Mouse (Mus musculus) hindbrain, embryonic 10.5 days (tissue): ENCODE results near the gene Mpp3. TPM values are rescaled to one million over a fixed set of nuclear protein-coding genes. Genes with fewer than 3 reads are reported as not detected.

Experiments used
- DNase-seq: peaks from one replicate; pipeline ENCODE4 v3.0.0-alpha.2; 2017; ENCODE audit warnings: low spot score
- H3K27ac ChIP-seq: fragments of 300-500 bp; sonication (generic); 2 replicates; pipeline ENCODE4 v1.5.1; 2016; ENCODE audit warnings: mild to moderate bottlenecking, moderate library complexity
- H3K27me3 ChIP-seq: fragments of 300-500 bp; sonication (generic); 2 replicates; pipeline ENCODE4 v1.6.1; 2016; ENCODE audit warnings: mild to moderate bottlenecking; ENCODE audit not compliant: poor library complexity, insufficient read depth, severe bottlenecking
- H3K36me3 ChIP-seq: fragments of 300-500 bp; sonication (generic); 2 replicates; pipeline ENCODE4 v1.6.1; 2016; ENCODE audit warnings: mild to moderate bottlenecking, moderate library complexity
- H3K4me1 ChIP-seq: fragments of 300-500 bp; sonication (generic); replicated peaks from 2 replicates; pipeline ENCODE4 v1.6.1; 2016; ENCODE audit warnings: mild to moderate bottlenecking
- H3K4me3 ChIP-seq: fragments of 300-500 bp; sonication (generic); 2 replicates; pipeline ENCODE4 v1.5.1; 2016; ENCODE audit warnings: mild to moderate bottlenecking, moderate library complexity
- H3K9me3 ChIP-seq: fragments of 300-500 bp; sonication (generic); 2 replicates; pipeline ENCODE4 v1.6.1; 2016; ENCODE audit warnings: mild to moderate bottlenecking, moderate library complexity
- WGBS: fragments of 180-500 bp; shearing (Covaris S2); methylation state at CpG from one replicate; pipeline ENCODE4 v1.1.7; 2016; 5-methylcytosine and 5-hydroxymethylcytosine counted together
- polyA plus RNA-seq: library from polyadenylated mRNA; unstranded; fragments of >200 nt; fragmentation: Nextera tagmentation; extraction: Ambion mirVana; gene quantifications from 2 replicates; pipeline ENCODE4 v1.2.1, GENCODE M21; 2016

Gene Mpp3
- polyA plus RNA-seq, 1 experiment from 2014 or later, result 27.4 TPM

- Histone ChIP-seq H3K9me3 (no peaks in the 10 kb centered on the region), H3K27ac (no peak overlapping the region), H3K4me3 (no peak overlapping the region), H3K4me1 (peaks cover 41% of the 10 kb centered on the region), H3K27me3 (peaks cover 42% of the 10 kb centered on the region), H3K36me3 (peaks cover 26% of the 10 kb centered on the region)
- no peak for DNase-seq
- 92% methylated on average over 6 of the region's 6 CpGs for WGBS
These were observed 4.0 kb downstream of the Mpp3 start for GRCm38 (mm10) chr11:102024084-102024758.

GRCm38 (mm10) chr11:102023406-102023805, 4.9 kb downstream of the Mpp3 start:
- Histone ChIP-seq H3K9me3 (no peaks in the 10 kb centered on the region), H3K4me3 (no peak overlapping the region), H3K36me3 (peaks cover 32% of the 10 kb centered on the region), H3K27ac (no peak overlapping the region), H3K27me3 (peaks cover 37% of the 10 kb centered on the region), H3K4me1 (peaks cover 41% of the 10 kb centered on the region)
- 83% methylated on average over 13 of the region's 13 CpGs for WGBS
- no peak for DNase-seq

GRCm38 (mm10) chr11:102021196-102021595, 7.1 kb downstream of the Mpp3 start:
- DNase-seq, result no peak
- 84% methylated on average over 5 of the region's 5 CpGs for WGBS
- Histone ChIP-seq H3K36me3 (peaks cover 53% of the 10 kb centered on the region), H3K9me3 (no peaks in the 10 kb centered on the region), H3K27ac (no peak overlapping the region), H3K4me3 (no peak overlapping the region), H3K27me3 (peaks cover 23% of the 10 kb centered on the region), H3K4me1 (peaks cover 21% of the 10 kb centered on the region)

DNA sequence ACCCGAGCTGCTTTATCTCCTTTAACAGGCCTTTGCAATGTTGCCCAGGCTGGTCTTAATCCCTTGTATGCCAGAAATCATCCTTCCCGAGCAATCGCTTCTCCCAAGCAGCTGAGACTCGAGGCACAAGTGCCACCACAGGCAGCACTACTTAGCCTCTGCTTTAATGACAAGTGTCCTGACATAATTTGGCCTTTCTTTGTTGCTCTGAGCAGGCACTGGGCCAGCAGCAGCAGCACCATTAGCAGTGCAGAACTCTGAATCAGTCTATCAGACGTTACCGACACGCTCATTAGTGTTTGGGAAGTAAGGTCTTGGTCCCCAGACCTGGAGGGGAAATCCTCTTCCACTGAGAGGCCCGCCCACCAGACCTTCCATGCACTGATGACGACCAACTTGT, 8.5 kb downstream of the Mpp3 start:
- peaks cover 18% of the 10 kb centered on the region for H3K4me1 ChIP-seq
- WGBS, result 81% methylated on average over 9 of the region's 9 CpGs
- H3K27ac ChIP-seq, result no peak overlapping the region
- H3K4me3 ChIP-seq, result no peak overlapping the region
- no peak for DNase-seq
- peaks cover 9% of the 10 kb centered on the region; the same call in 1 of the 2 replicates for H3K27me3 ChIP-seq
- peaks cover 63% of the 10 kb centered on the region for H3K36me3 ChIP-seq
- H3K9me3 ChIP-seq, result no peaks in the 10 kb centered on the region

DNA sequence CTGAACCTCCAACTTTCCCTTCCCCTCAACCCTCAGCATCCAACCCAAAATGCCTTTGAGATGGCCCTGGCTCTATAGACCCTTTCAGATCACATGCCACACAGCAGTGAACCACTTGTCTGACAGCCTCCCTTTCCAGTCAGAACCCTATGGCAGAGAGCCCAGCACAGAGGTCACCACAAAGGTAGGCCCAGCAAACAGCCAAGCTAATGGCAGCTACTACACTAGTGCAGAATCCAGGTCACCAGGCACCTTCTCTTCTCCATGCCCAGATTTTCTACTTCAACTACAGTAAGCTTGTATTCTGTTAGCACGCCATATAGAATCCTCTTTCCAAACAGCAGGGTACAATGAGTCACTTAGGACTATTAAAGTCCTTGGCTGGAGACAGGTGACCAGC, 12.1 kb downstream of the Mpp3 start:
- Histone ChIP-seq H3K4me1 (peaks cover 15% of the 10 kb centered on the region), H3K9me3 (no peaks in the 10 kb centered on the region), H3K36me3 (peaks cover 65% of the 10 kb centered on the region), H3K4me3 (no peak overlapping the region), H3K27me3 (no peaks in the 10 kb centered on the region), H3K27ac (peak overlapping the region; percentile 45; the same call in 1 of the 2 replicates)
- DNase-seq, result no peak
- 92% methylated on average over 1 of the region's 1 CpGs for WGBS

GRCm38 (mm10) chr11:102015472-102015871, 12.8 kb downstream of the Mpp3 start:
- Histone ChIP-seq H3K27me3 (no peaks in the 10 kb centered on the region), H3K4me3 (no peak overlapping the region), H3K27ac (peak overlapping the region; percentile 45; the same call in 1 of the 2 replicates), H3K36me3 (peaks cover 65% of the 10 kb centered on the region), H3K4me1 (peaks cover 18% of the 10 kb centered on the region), H3K9me3 (no peaks in the 10 kb centered on the region)
- no peak for DNase-seq
- 64% methylated on average over 6 of the region's 6 CpGs for WGBS

DNA sequence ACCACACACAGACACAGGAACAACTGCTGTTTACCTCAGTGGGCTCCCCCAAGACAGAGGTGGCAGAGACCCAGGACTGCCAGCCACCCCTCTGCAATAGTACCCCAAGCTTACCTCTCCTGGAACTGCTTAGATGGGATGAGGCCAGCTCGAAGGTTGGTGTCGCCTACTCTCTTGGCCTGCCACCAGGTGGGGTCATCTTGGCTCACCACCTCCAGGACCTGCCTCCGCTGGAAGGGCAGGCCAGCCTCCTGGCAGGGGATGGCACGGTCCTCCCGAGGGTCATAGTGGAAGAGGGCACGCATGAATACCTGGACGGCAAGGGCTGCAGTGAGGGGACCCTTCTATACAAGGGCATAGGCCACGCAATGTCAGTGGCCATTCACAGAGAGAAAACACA, 15.1 kb downstream of the Mpp3 start:
- no peaks in the 10 kb centered on the region for H3K9me3 ChIP-seq
- no peak overlapping the region for H3K4me3 ChIP-seq
- H3K27ac ChIP-seq, result no peak overlapping the region
- H3K27me3 ChIP-seq, result no peaks in the 10 kb centered on the region
- peaks cover 30% of the 10 kb centered on the region for H3K4me1 ChIP-seq
- 92% methylated on average over 8 of the region's 8 CpGs for WGBS
- no peak for DNase-seq
- peaks cover 75% of the 10 kb centered on the region for H3K36me3 ChIP-seq

DNA sequence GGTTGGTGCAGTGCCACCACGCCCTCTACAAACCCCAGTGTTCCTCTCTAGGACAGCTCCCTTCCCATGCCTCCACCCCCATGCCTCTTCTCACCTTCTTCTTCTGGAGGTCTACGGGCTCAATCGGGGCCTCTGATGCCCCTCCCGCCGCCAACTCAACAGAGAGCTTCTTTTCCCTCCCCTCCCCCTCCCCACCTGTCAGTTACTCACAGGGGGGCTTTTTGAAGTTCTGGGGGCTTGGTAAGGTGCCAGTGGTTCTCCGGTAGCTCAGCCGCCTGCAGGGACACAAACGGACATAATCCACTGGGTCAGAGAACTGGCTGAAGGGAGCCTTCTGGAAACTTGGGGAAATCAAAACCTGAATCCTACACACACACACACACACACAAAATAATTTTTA, 16.8 kb downstream of the Mpp3 start:
- peaks cover 35% of the 10 kb centered on the region for H3K4me1 ChIP-seq
- no peak overlapping the region for H3K27ac ChIP-seq
- no peak for DNase-seq
- 83% methylated on average over 8 of the region's 8 CpGs for WGBS
- no peak overlapping the region for H3K4me3 ChIP-seq
- peaks cover 74% of the 10 kb centered on the region for H3K36me3 ChIP-seq
- H3K9me3 ChIP-seq, result no peaks in the 10 kb centered on the region
- no peaks in the 10 kb centered on the region for H3K27me3 ChIP-seq

DNA sequence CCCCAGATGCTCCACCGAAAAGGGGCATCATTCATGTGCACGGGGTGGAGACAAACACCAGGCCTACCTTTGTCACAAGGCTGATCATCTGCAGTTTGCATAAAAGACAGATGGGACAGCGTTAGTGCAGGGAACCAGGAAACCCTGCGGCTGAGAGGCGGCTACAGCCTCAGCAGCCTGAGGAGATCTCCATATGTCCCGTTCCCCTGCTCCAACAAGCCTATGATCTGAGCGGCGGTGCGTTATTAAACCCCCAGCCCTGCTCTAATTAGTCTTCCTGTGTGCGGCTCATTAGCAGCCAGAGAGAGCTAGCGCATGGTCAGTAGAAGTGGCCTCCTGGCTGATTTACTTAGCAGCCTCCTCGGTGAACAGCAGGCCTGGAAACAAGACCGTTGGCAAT, 18.1 kb downstream of the Mpp3 start:
- Histone ChIP-seq H3K9me3 (no peaks in the 10 kb centered on the region), H3K4me1 (peaks cover 32% of the 10 kb centered on the region), H3K4me3 (no peak overlapping the region), H3K36me3 (peaks cover 77% of the 10 kb centered on the region), H3K27ac (peak overlapping the region; percentile 73), H3K27me3 (no peaks in the 10 kb centered on the region)
- 78% methylated on average over 13 of the region's 13 CpGs for WGBS
- no peak for DNase-seq

DNA sequence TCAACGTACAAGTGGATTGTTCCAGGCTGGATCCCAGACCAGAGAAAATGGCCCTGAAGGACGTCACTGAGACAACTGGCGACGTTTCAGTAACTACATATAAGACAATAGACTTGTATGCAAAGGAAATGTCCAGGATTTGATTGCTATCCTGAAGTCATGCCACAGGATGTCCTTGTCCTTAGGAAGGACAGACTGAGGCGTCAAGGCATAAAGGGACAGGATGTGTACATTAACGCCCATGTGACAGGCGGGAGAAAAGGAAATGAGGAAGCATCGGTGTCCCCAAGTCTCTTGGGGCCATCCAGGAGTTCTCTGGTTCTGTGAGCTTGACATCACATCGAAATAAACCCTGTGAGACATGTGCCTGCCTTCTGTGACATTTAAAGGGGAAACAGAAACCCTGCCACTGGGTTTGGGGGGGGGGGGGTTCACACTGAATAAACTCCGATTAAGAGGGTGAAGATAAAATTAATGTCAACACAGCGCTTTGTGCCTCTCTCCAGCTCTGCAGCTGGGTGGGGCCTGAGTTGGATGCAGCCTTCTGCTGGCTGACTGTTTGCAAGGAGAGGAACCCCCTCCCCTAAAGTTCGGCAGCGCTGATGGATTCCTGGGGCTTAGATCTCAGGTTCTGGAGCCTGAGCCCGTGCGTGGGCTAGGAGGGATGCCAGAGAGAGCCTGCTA, 19.2 kb downstream of the Mpp3 start:
- 85% methylated on average over 15 of the region's 15 CpGs for WGBS
- Histone ChIP-seq H3K27ac (peak overlapping the region; percentile 73), H3K36me3 (peaks cover 81% of the 10 kb centered on the region), H3K9me3 (peaks cover 4% of the 10 kb centered on the region; the same call in 1 of the 2 replicates), H3K4me1 (peaks cover 30% of the 10 kb centered on the region), H3K4me3 (no peak overlapping the region), H3K27me3 (no peaks in the 10 kb centered on the region)
- DNase-seq, result no peak

GRCm38 (mm10) chr11:102008372-102008771, 19.9 kb downstream of the Mpp3 start:
- H3K4me3 ChIP-seq, result no peak overlapping the region
- H3K27me3 ChIP-seq, result no peaks in the 10 kb centered on the region
- H3K4me1 ChIP-seq, result peaks cover 30% of the 10 kb centered on the region
- peaks cover 86% of the 10 kb centered on the region for H3K36me3 ChIP-seq
- no peak for DNase-seq
- H3K9me3 ChIP-seq, result peaks cover 4% of the 10 kb centered on the region; the same call in 1 of the 2 replicates
- no peak overlapping the region for H3K27ac ChIP-seq
- 93% methylated on average over 8 of the region's 8 CpGs for WGBS

DNA sequence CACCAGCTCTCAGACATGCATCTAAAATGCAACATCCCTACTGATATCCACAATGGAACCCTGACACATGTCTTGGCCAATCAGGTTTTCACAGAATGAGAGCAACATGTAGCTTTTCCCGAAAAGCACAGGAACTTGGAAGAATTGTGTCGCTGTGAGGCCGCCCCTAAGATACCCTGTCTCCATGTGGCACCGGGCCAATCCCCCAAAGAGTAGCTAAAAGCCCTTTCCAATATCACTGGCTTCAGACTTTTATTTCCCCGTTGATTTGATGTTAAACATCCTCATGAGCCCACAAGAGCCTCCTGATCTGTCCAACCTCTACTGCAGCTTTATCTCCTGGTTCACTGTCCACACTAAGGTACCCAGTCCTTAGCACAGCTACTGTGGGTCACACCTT, 21.6 kb downstream of the Mpp3 start:
- peaks cover 4% of the 10 kb centered on the region; the same call in 1 of the 2 replicates for H3K9me3 ChIP-seq
- no peak for DNase-seq
- 84% methylated on average over 5 of the region's 5 CpGs for WGBS
- peaks cover 79% of the 10 kb centered on the region for H3K36me3 ChIP-seq
- H3K4me1 ChIP-seq, result peaks cover 27% of the 10 kb centered on the region
- 0 out of 2 replicates have a peak, but pooled peaks cover under 1% of the 10 kb centered on the region for H3K27me3 ChIP-seq
- H3K27ac ChIP-seq, result peak overlapping the region; percentile 16; the same call in 1 of the 2 replicates
- no peak overlapping the region for H3K4me3 ChIP-seq

- no peak overlapping the region for H3K4me3 ChIP-seq
- H3K27me3 ChIP-seq, result 0 out of 2 replicates have a peak, but pooled peaks cover 4% of the 10 kb centered on the region
- peak; percentile 19 for DNase-seq
- peaks cover 27% of the 10 kb centered on the region for H3K4me1 ChIP-seq
- H3K27ac ChIP-seq, result no peak overlapping the region
- H3K36me3 ChIP-seq, result peaks cover 79% of the 10 kb centered on the region
- peaks cover 4% of the 10 kb centered on the region; the same call in 1 of the 2 replicates for H3K9me3 ChIP-seq
- WGBS, result 66% methylated on average over 9 of the region's 9 CpGs
These were observed 22.0 kb downstream of the Mpp3 start for GRCm38 (mm10) chr11:102006271-102006670.
